Mouse (Mus musculus) hindbrain, embryonic 12.5 days (tissue): Measurements from ENCODE around the gene Msrb3. TPM values are rescaled to one million over a fixed set of nuclear protein-coding genes. Genes with fewer than 3 reads are reported as not detected.
"Not testable (repeated sequence)": the region's sequence is repeated elsewhere in the genome, so short reads cannot be mapped to it uniquely, and the experiment has no call there.

Experiments used
- ATAC-seq: fragments of 200-750 bp; cut with Nextera tagmentation; 2 replicates; pipeline ENCODE4 v1.8.0; 2017; ENCODE audit warnings: moderate TSS enrichment; ENCODE audit not compliant: low FRiP score
- H3K27ac ChIP-seq: fragments of 300-500 bp; sonication (generic); 2 replicates; pipeline ENCODE4 v1.5.1; 2016; ENCODE audit warnings: mild to moderate bottlenecking
- H3K27me3 ChIP-seq: fragments of 300-500 bp; sonication (generic); 2 replicates; pipeline ENCODE4 v1.6.1; 2016; ENCODE audit warnings: mild to moderate bottlenecking
- H3K36me3 ChIP-seq: fragments of 300-500 bp; sonication (generic); 2 replicates; pipeline ENCODE4 v1.6.1; 2016; ENCODE audit warnings: mild to moderate bottlenecking
- H3K4me1 ChIP-seq: fragments of 300-500 bp; sonication (generic); 2 replicates; pipeline ENCODE4 v1.6.1; 2016
- H3K4me2 ChIP-seq: fragments of 300-500 bp; sonication (generic); replicated peaks from 2 replicates; pipeline ENCODE4 v1.6.1; 2016; ENCODE audit warnings: mild to moderate bottlenecking
- H3K4me3 ChIP-seq: fragments of 300-500 bp; sonication (generic); 2 replicates; pipeline ENCODE4 v1.5.1; 2016; ENCODE audit warnings: mild to moderate bottlenecking
- H3K9ac ChIP-seq: fragments of 300-500 bp; sonication (generic); 2 replicates; pipeline ENCODE4 v1.6.1; 2016; ENCODE audit warnings: mild to moderate bottlenecking, moderate library complexity
- H3K9me3 ChIP-seq: fragments of 300-500 bp; sonication (generic); replicated peaks from 2 replicates; pipeline ENCODE4 v1.6.1; 2016; ENCODE audit warnings: mild to moderate bottlenecking
- WGBS: fragments of 180-500 bp; shearing (Covaris S2); methylation state at CpG from one replicate; pipeline ENCODE4 v1.1.7; 2016; 5-methylcytosine and 5-hydroxymethylcytosine counted together
- polyA plus RNA-seq: library from polyadenylated mRNA; unstranded; fragments of >200 nt; fragmentation: Nextera tagmentation; extraction: Ambion mirVana; gene quantifications from 2 replicates; pipeline ENCODE4 v1.2.1, GENCODE M21; 2016

Msrb3 gene
- polyA plus RNA-seq, 1 experiment from 2014 or later = 6.3 TPM

GRCm38 (mm10) chr10:120751295-120751722 lies 147.6 kb downstream of the Msrb3 start:
- peak overlapping the region; percentile 25; the same call in 1 of the 2 replicates for H3K27ac ChIP-seq
- no peaks in the 10 kb centered on the region for H3K9me3 ChIP-seq
- 0 out of 2 replicates have a peak, but pooled peaks cover 5% of the 10 kb centered on the region for H3K4me1 ChIP-seq
- WGBS = 70% methylated on average over 11 of the region's 11 CpGs
- ATAC-seq = no peak
- H3K36me3 ChIP-seq = no peaks in the 10 kb centered on the region
- no peak overlapping the region for H3K4me3 ChIP-seq
- no peak overlapping the region for H3K4me2 ChIP-seq
- H3K27me3 ChIP-seq = peaks cover 6% of the 10 kb centered on the region; the same call in 1 of the 2 replicates
- no peak overlapping the region for H3K9ac ChIP-seq

- 95% methylated on average over 5 of the region's 5 CpGs for whole genome bisulfite sequencing
- H3K9me3 ChIP-seq, H3K4me3 ChIP-seq, H3K27ac ChIP-seq, H3K4me2 ChIP-seq, H3K36me3 ChIP-seq, ATAC-seq, H3K9ac ChIP-seq: not testable (repeated sequence)
- H3K4me1 ChIP-seq = peaks cover 19% of the 10 kb centered on the region
- peaks cover 10% of the 10 kb centered on the region; the same call in 1 of the 2 replicates for H3K27me3 ChIP-seq
Measured at GRCm38 (mm10) chr10:120749556-120749955, 149.3 kb downstream of the Msrb3 start.

DNA sequence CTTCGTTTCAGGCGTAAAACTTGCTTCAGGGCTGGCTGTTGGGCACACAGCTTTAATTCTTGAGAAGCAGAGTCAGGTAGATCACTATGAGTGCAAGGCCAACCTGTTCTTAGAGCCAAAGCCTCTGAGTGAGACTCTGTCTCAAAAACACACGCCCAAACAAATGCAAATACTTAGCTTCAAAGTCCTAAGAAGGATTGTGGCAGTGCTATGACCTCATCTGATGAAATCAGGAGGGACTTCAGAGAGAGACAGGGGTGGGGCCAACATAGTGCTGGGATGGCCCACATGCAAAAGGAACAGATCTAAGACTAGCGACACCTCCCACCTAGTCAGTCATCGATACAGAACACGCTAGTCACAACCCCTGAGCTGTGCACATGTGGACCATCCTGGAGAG lies 150.7 kb downstream of the Msrb3 start:
- no peak overlapping the region for H3K9ac ChIP-seq
- H3K27me3 ChIP-seq = peaks cover 10% of the 10 kb centered on the region; the same call in 1 of the 2 replicates
- WGBS = 89% methylated on average over 6 of the region's 6 CpGs
- no peaks in the 10 kb centered on the region for H3K36me3 ChIP-seq
- peaks cover 24% of the 10 kb centered on the region for H3K4me1 ChIP-seq
- no peak overlapping the region for H3K27ac ChIP-seq
- no peak overlapping the region for H3K4me3 ChIP-seq
- ATAC-seq = no peak
- no peak overlapping the region for H3K4me2 ChIP-seq
- no peaks in the 10 kb centered on the region for H3K9me3 ChIP-seq

DNA sequence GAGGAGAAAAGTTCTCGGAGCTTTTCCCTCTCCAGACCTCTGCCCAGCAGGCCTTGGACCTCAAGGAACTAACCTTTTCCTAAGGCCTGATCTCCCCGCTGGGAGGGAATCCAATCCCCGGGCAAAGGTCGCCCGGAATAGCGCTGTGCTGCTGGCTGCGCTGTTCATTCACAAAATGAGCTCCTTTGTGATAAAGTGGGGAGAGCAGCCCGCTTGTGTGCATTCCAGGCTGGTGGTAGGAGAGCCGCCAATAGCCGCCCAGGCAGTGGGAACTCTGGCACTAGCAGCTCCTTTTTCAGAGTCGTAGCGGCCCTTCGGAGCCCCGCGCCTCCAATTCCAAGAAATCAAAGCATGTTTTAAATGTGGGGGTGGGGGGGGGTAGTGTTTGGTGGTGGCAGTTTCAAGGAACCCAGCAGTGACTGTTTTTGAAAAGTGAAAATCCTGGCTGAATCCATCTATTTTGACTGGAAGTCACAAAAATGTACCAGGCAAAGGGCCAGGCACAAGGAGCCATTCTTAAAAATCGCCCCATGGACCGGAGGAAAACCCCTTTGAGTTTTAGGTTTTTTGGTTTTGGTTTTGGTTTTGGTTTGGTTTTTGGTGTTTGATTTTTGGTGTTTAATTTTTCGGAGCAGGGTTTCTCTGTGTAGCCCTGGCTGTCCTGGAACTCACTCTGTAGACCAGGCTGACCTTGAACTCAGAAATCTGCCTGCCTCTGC lies 153.6 kb downstream of the Msrb3 start:
- Histone ChIP-seq H3K27me3 (peaks cover 19% of the 10 kb centered on the region), H3K9ac (peak overlapping the region; percentile 53), H3K27ac (peak overlapping the region; percentile 73), H3K4me3 (peak overlapping the region; percentile 33), H3K9me3 (no peaks in the 10 kb centered on the region), H3K4me1 (peaks cover 19% of the 10 kb centered on the region), H3K4me2 (peak overlapping the region; percentile 74), H3K36me3 (no peaks in the 10 kb centered on the region)
- peak; percentile 92 for ATAC-seq
- 4% methylated on average over 18 of the region's 18 CpGs for WGBS

- H3K9me3 ChIP-seq = no peaks in the 10 kb centered on the region
- H3K4me2 ChIP-seq = peak overlapping the region; percentile 74
- ATAC-seq = peak; percentile 52; the same call in 1 of the 2 replicates
- peaks cover 19% of the 10 kb centered on the region for H3K4me1 ChIP-seq
- H3K36me3 ChIP-seq = no peaks in the 10 kb centered on the region
- peak overlapping the region; percentile 73 for H3K27ac ChIP-seq
- H3K4me3 ChIP-seq = peak overlapping the region; percentile 33
- 2% methylated on average over 14 of the region's 15 CpGs for WGBS
- peaks cover 19% of the 10 kb centered on the region for H3K27me3 ChIP-seq
- peak overlapping the region; percentile 53 for H3K9ac ChIP-seq
Measured at GRCm38 (mm10) chr10:120744441-120745137, 154.3 kb downstream of the Msrb3 start.

GRCm38 (mm10) chr10:120736508-120737069 lies 162.3 kb downstream of the Msrb3 start:
- ATAC-seq = peak; percentile 46; the same call in 1 of the 2 replicates

DNA sequence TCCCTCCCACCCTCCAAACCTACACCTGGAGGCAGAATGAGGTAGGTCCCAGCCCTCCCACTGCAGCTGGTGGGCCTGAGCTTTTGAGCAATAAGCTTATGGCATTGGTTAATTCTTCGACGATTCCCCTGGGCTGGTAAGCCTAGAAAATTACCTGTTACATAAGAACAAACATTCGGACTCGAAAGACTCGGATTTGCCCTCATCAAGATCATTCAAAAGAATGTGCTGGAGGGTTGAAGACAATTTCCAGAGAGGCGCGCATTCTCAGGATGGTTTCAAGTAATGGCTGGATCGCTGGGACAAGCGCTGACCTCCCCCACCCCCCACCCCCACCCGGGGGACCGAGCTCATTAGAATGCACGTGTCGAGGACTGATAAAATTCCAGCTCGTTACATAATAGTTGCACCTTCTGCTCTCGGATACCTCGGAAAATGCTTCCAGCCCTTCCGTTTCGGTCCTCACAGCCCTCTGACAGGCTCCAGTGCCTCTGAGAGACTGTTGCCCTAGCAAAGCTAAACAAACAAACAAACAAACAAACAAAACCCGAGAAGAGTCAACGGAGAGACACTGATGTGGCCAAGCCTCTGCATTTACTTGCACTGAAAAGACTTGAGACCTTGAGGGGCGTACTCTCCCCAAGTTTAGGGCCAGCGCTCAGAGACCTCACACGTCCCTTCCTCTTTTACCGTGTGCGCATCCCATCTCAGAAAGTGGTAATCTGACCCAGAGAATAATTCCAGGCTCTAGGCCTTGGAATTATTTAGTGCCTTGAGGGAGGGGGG lies 163.0 kb downstream of the Msrb3 start:
- no peaks in the 10 kb centered on the region; the same call in 1 of the 2 replicates for H3K27me3 ChIP-seq
- H3K4me2 ChIP-seq = peak overlapping the region; percentile 56
- peak overlapping the region; percentile 24 for H3K4me3 ChIP-seq
- no peaks in the 10 kb centered on the region for H3K9me3 ChIP-seq
- WGBS = 7% methylated on average over 25 of the region's 25 CpGs
- ATAC-seq = peak; percentile 43; the same call in 1 of the 2 replicates
- H3K4me1 ChIP-seq = peaks cover 17% of the 10 kb centered on the region
- peak overlapping the region; percentile 32 for H3K9ac ChIP-seq
- H3K36me3 ChIP-seq = no peaks in the 10 kb centered on the region
- H3K27ac ChIP-seq = no peak overlapping the region

More at GRCm38 (mm10) chr10:120736508-120737069, 162.3 kb downstream of the Msrb3 start:
- H3K9ac ChIP-seq = peak overlapping the region; percentile 32; the same call in 1 of the 2 replicates
- no peaks in the 10 kb centered on the region for H3K36me3 ChIP-seq
- H3K4me1 ChIP-seq = peaks cover 17% of the 10 kb centered on the region
- no peak overlapping the region for H3K27ac ChIP-seq
- 18% methylated on average over 14 of the region's 14 CpGs for WGBS
- H3K27me3 ChIP-seq = peaks cover 3% of the 10 kb centered on the region; the same call in 1 of the 2 replicates
- peak overlapping the region; percentile 56 for H3K4me2 ChIP-seq
- H3K4me3 ChIP-seq = peak overlapping the region; percentile 24; the same call in 1 of the 2 replicates
- H3K9me3 ChIP-seq = no peaks in the 10 kb centered on the region

GRCm38 (mm10) chr10:120734364-120734763 lies 164.5 kb downstream of the Msrb3 start:
- no peak for ATAC-seq
- no peak overlapping the region for H3K27ac ChIP-seq
- 99% methylated on average over 2 of the region's 2 CpGs for WGBS
- no peak overlapping the region for H3K4me2 ChIP-seq
- no peaks in the 10 kb centered on the region; the same call in 1 of the 2 replicates for H3K27me3 ChIP-seq
- no peaks in the 10 kb centered on the region for H3K9me3 ChIP-seq
- H3K4me1 ChIP-seq = peaks cover 17% of the 10 kb centered on the region
- H3K36me3 ChIP-seq = no peaks in the 10 kb centered on the region
- H3K9ac ChIP-seq = no peak overlapping the region
- H3K4me3 ChIP-seq = no peak overlapping the region

Other genes starting within 250 kb of the Msrb3 start
- gene Lemd3, start 80.2 kb upstream of the Msrb3 start, polyA plus RNA-seq = 5.6 and 5.7 TPM in 2 replicates
- 8.4 and 9.2 TPM in 2 replicates for gene Wif1, start 134.9 kb upstream of the Msrb3 start, polyA plus RNA-seq